Mouse (Mus musculus): ENCODE data around the gene Ddr2. TPM values are rescaled to one million over a fixed set of nuclear protein-coding genes. Genes with fewer than 3 reads are reported as not detected.

Gene Ddr2
- total RNA-seq (2023), result 0.56 TPM

GRCm38 (mm10) chr1:170110516-170111332 is at the start of gene Ddr2:
Ddr2 (minus strand) TSS chr1:170110762.

GRCm38 (mm10) chr1:169968792-169969515 is 141.6 kb downstream of the Ddr2 start, which contains the start of gene Hsd17b7:
Hsd17b7 (minus strand) TSS chr1:169969241.

GRCm38 (mm10) chr1:169928454-169928971 is 182.0 kb downstream of the Ddr2 start, which contains the start of gene Ccdc190:
Ccdc190 (plus strand) TSS chr1:169928648.

Other genes with a start within 250 kb of the Ddr2 start
- not detected for gene Ccdc190, start 182.1 kb downstream of the Ddr2 start, total RNA-seq (2023)
- 8.8 TPM for gene Hsd17b7, start 141.5 kb downstream of the Ddr2 start, total RNA-seq (2023)
- 36.1 TPM for gene Uap1, start 64.2 kb upstream of the Ddr2 start, total RNA-seq (2023)
- 45.9 TPM for gene Uhmk1, start 104.6 kb upstream of the Ddr2 start, total RNA-seq (2023)
- not detected for gene Sh2d1b2, start 122.0 kb upstream of the Ddr2 start, total RNA-seq (2023)
- 0.74 TPM for gene Sh2d1b1, start 166.6 kb upstream of the Ddr2 start, total RNA-seq (2023)
- 0.24 TPM for gene Gm7694, start 195.6 kb upstream of the Ddr2 start, total RNA-seq (2023)
- gene Spata46, start 198.0 kb upstream of the Ddr2 start, total RNA-seq (2023), result not detected